Mouse (Mus musculus) lung, embryonic 14.5 days (tissue): Measurements from ENCODE around the gene Gpsm3. TPM values are rescaled to one million over a fixed set of nuclear protein-coding genes. Genes with fewer than 3 reads are reported as not detected.
A peak's percentile ranks its signal among the peaks of the same experiment; 100 is the strongest.

Experiments
- ATAC-seq: fragments of 200-750 bp; cut with Nextera tagmentation; 2 replicates; pipeline ENCODE4 v1.8.0; 2017; ENCODE audit warnings: mild to moderate bottlenecking, moderate TSS enrichment, moderate library complexity; ENCODE audit not compliant: insufficient read depth
- DNase-seq: peaks from one replicate; pipeline ENCODE4 v3.0.0-alpha.2; 2015
- H3K27ac ChIP-seq: fragments of 300-500 bp; sonication (generic); 2 replicates; pipeline ENCODE4 v1.5.1; 2014; ENCODE audit warnings: low read depth, mild to moderate bottlenecking, moderate library complexity
- H3K27me3 ChIP-seq: fragments of 300-500 bp; sonication (generic); 2 replicates; pipeline ENCODE4 v1.6.1; 2014; ENCODE audit warnings: low read length, control low read depth; ENCODE audit not compliant: insufficient read depth
- H3K36me3 ChIP-seq: fragments of 300-500 bp; sonication (generic); 2 replicates; pipeline ENCODE4 v1.6.1; 2014; ENCODE audit warnings: control low read depth; ENCODE audit not compliant: insufficient read depth
- H3K4me1 ChIP-seq: fragments of 300-500 bp; sonication (generic); 2 replicates; pipeline ENCODE4 v1.6.1; 2014; ENCODE audit warnings: antibody characterized with exemption, control low read depth; ENCODE audit not compliant: insufficient read depth
- H3K4me2 ChIP-seq: fragments of 300-500 bp; sonication (generic); 2 replicates; pipeline ENCODE4 v1.6.1; 2014; ENCODE audit warnings: mild to moderate bottlenecking
- H3K4me3 ChIP-seq: fragments of 300-500 bp; sonication (generic); 2 replicates; pipeline ENCODE4 v1.5.1; 2014; ENCODE audit warnings: low read depth, low read length
- H3K9ac ChIP-seq: fragments of 300-500 bp; sonication (generic); 2 replicates; pipeline ENCODE4 v1.6.1; 2014
- H3K9me3 ChIP-seq: fragments of 300-500 bp; sonication (generic); 2 replicates; pipeline ENCODE4 v1.6.1; 2016; ENCODE audit warnings: low read depth, low read length, control low read depth
- CTCF ChIP-seq: IDR thresholded peaks from 2 replicates; pipeline ENCODE4 v1.5.1; 2016; ENCODE audit warnings: antibody characterized with exemption, low read depth
- WGBS: fragments of 180-500 bp; shearing (Covaris S2); extraction: QIAGEN DNeasy Blood & Tissue Kit; methylation state at CpG from one replicate; pipeline ENCODE4 v1.1.7; 2014; 5-methylcytosine and 5-hydroxymethylcytosine counted together
- polyA plus RNA-seq: library from polyadenylated mRNA; unstranded; fragments of >200 nt; fragmentation: Nextera tagmentation; extraction: Ambion mirVana; gene quantifications from 2 replicates; pipeline ENCODE4 v1.2.1, GENCODE M21; 2014

Gene Gpsm3
- polyA plus RNA-seq, 1 experiment from 2014 or later, result 14.5 TPM

DNA sequence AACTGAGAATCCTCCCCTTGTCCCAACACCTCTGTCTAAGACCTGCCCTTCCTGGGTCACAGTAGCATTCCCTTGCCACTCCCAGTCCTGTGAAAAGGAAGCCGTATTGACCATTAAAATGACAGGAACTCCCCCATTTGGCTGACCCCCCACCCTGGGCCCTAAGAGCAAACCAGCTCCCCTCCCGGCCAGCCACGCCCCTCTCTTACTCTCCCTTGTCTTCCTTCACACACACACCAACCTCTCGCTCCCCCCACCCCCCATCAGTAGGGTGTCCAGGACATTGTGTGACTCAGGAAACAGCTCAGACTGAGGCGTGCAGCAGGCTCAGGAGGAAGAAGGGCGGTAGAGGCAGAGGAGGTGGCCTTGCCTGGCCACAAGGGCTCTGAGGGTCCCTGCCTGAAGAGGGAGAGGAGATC lies 25.6 kb upstream of the Gpsm3 start, which contains the start of gene Notch4:
Gene Notch4 (plus strand): TSS at position 266 of the 419 bp plus-strand sequence.
- ATAC-seq (peak; percentile 77; the same call in 1 of the 2 replicates), DNase-seq (peak; percentile 48)
- TF ChIP-seq CTCF, result 0 out of 2 replicates have a peak, but pooled peaks have one; percentile 20
- Histone ChIP-seq H3K36me3 (no peaks in the 10 kb centered on the region), H3K9ac (peak within 1 kb of the TSS; percentile 17), H3K9me3 (no peaks in the 10 kb centered on the region), H3K4me2 (peak within 1 kb of the TSS; percentile 49), H3K27ac (peak within 1 kb of the TSS; percentile 73; the same call in 1 of the 2 replicates), H3K27me3 (no peaks in the 10 kb centered on the region), H3K4me3 (peak within 1 kb of the TSS; percentile 23), H3K4me1 (0 out of 2 replicates have a peak, but pooled peaks cover 6% of the 10 kb centered on the region)
- 10% methylated on average over 6 of the region's 6 CpGs for WGBS

DNA sequence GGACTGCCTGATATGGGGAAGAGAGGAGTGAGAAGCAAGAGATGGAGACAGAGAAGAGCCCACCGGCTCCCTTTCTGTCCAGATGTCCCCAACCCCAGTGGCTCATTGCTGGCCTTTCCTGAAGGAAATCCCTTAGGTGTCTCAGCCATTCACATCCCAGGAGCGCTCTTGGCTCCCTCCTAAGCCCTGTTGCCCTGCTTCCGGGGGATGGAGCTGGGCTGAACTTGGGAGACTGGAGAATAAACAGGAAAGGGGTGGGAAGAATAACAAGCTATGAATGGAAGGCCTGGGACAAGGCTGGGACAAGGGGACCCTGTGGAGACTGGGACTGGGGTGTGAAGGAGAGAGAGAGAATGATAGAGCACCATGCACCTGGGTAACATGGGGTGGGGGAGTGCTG lies 24.8 kb upstream of the Gpsm3 start:
- Histone ChIP-seq H3K27ac (peak overlapping the region; percentile 73; the same call in 1 of the 2 replicates), H3K4me2 (peak overlapping the region; percentile 49), H3K4me1 (0 out of 2 replicates have a peak, but pooled peaks cover 6% of the 10 kb centered on the region), H3K9me3 (no peaks in the 10 kb centered on the region), H3K27me3 (no peaks in the 10 kb centered on the region), H3K9ac (peak overlapping the region; percentile 17), H3K4me3 (peak overlapping the region; percentile 23), H3K36me3 (no peaks in the 10 kb centered on the region)
- peak; percentile 57; the same call in 1 of the 2 replicates for ATAC-seq
- peak; percentile 50 for DNase-seq
- 25% methylated on average over 3 of the region's 3 CpGs for WGBS
- no peak for TF ChIP-seq CTCF

DNA sequence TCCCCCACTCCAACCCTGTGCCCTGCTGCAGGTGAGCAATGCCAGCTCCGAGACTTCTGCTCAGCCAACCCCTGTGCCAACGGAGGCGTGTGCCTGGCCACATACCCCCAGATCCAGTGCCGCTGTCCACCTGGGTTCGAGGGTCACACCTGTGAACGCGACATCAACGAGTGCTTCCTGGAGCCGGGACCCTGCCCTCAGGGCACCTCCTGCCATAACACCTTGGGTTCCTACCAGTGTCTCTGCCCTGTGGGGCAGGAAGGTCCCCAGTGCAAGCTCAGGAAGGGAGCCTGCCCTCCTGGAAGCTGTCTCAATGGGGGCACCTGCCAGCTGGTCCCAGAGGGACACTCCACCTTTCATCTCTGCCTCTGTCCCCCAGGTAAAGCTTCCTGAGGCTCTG lies 22.3 kb upstream of the Gpsm3 start:
- H3K9me3 ChIP-seq, result no peaks in the 10 kb centered on the region
- no peak overlapping the region for H3K4me3 ChIP-seq
- 0 out of 2 replicates have a peak, but pooled peaks cover 6% of the 10 kb centered on the region for H3K4me1 ChIP-seq
- 51% methylated on average over 9 of the region's 9 CpGs for whole genome bisulfite sequencing
- H3K27ac ChIP-seq, result no peak overlapping the region
- no peak overlapping the region for H3K4me2 ChIP-seq
- no peaks in the 10 kb centered on the region for H3K36me3 ChIP-seq
- TF ChIP-seq CTCF, result no peak
- no peaks in the 10 kb centered on the region for H3K27me3 ChIP-seq
- H3K9ac ChIP-seq, result no peak overlapping the region
- DNase-seq, result no peak
- no peak for ATAC-seq

DNA sequence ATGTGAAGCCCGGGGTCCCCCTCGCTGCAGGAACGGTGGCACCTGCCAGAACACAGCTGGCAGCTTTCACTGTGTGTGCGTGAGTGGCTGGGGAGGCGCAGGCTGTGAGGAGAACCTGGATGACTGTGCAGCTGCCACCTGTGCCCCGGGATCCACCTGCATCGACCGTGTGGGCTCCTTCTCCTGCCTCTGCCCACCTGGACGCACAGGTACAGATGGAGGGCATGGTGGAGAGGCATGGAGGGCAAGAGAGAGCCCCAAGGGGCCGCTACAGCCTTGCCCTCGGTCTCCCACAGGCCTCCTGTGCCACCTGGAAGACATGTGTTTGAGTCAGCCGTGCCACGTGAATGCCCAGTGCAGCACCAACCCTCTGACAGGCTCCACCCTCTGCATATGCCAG lies 21.2 kb upstream of the Gpsm3 start:
- no peak for TF ChIP-seq CTCF
- no peaks in the 10 kb centered on the region for H3K36me3 ChIP-seq
- no peaks in the 10 kb centered on the region for H3K9me3 ChIP-seq
- DNase-seq, result no peak
- H3K4me1 ChIP-seq, result 0 out of 2 replicates have a peak, but pooled peaks cover 6% of the 10 kb centered on the region
- H3K9ac ChIP-seq, result no peak overlapping the region
- no peak overlapping the region for H3K4me3 ChIP-seq
- no peak overlapping the region for H3K27ac ChIP-seq
- WGBS, result 67% methylated on average over 13 of the region's 13 CpGs
- H3K27me3 ChIP-seq, result no peaks in the 10 kb centered on the region
- no peak for ATAC-seq
- H3K4me2 ChIP-seq, result no peak overlapping the region

GRCm38 (mm10) chr17:34569919-34570318 lies 19.7 kb upstream of the Gpsm3 start:
- WGBS, result 62% methylated on average over 4 of the region's 4 CpGs
- Histone ChIP-seq H3K4me1 (no peaks in the 10 kb centered on the region), H3K4me3 (no peak overlapping the region), H3K27me3 (no peaks in the 10 kb centered on the region), H3K9me3 (no peaks in the 10 kb centered on the region), H3K36me3 (no peaks in the 10 kb centered on the region), H3K9ac (no peak overlapping the region), H3K27ac (no peak overlapping the region), H3K4me2 (no peak overlapping the region)
- no peak for TF ChIP-seq CTCF
- ATAC-seq (no peak), DNase-seq (no peak)

GRCm38 (mm10) chr17:34571875-34572274 lies 17.7 kb upstream of the Gpsm3 start:
- Histone ChIP-seq H3K36me3 (no peaks in the 10 kb centered on the region), H3K4me2 (no peak overlapping the region), H3K27ac (no peak overlapping the region), H3K9me3 (no peaks in the 10 kb centered on the region), H3K27me3 (no peaks in the 10 kb centered on the region), H3K9ac (no peak overlapping the region), H3K4me3 (no peak overlapping the region), H3K4me1 (no peaks in the 10 kb centered on the region)
- peak; percentile 69 for TF ChIP-seq CTCF
- ATAC-seq (no peak), DNase-seq (peak; percentile 19)
- 16% methylated on average over 5 of the region's 5 CpGs for WGBS

GRCm38 (mm10) chr17:34572361-34572760 lies 17.2 kb upstream of the Gpsm3 start:
- 14% methylated on average over 15 of the region's 15 CpGs for WGBS
- DNase-seq (no peak), ATAC-seq (no peak)
- no peak overlapping the region for H3K27ac ChIP-seq
- H3K4me2 ChIP-seq, result no peak overlapping the region
- no peaks in the 10 kb centered on the region for H3K27me3 ChIP-seq
- peak; percentile 35 for TF ChIP-seq CTCF
- no peaks in the 10 kb centered on the region for H3K9me3 ChIP-seq
- no peak overlapping the region; the same call in 1 of the 2 replicates for H3K9ac ChIP-seq
- no peaks in the 10 kb centered on the region for H3K4me1 ChIP-seq
- 0 out of 2 replicates have a peak, but pooled peaks cover 2% of the 10 kb centered on the region for H3K36me3 ChIP-seq
- H3K4me3 ChIP-seq, result no peak overlapping the region
